9 mouse cellular contexts compared by ENCODE assay signal in the genomic region with DNA sequence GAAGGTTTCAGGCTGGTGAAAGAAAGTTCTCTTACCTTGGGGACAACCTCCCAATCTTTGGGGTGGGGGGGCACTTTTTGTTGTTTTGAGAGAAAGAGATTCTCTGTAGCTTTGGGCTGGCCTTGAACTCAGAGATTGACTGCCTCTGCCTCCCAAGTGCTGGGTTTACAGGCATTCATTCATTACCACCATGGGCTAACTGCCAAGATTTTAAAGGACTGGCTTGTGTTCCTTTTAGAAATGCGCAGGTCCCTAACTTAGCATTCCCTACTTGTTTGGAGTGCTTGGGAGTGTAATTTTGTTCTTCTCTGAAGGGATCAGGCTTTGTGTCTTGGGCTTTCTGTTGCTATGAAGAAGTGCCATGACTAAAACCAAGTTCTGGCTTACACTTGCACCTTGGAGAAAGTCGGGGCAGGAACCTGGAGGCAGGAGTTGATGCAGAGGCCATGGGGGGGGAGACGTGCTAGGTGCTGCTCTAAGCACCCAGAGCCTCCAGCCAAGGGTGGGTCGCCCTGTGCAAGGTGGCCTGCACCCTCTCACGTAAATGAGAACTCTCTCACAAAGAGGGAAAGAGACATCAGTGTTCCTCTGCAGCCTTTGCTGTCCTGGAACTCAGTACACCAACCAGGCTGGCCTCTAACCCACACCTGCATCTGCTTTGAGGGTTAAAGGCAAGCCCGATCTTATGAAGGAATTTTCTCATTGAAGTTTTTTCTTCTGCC. TPM values are rescaled to one million over a fixed set of nuclear protein-coding genes. Genes with fewer than 3 reads are reported as not detected.
DNase-seq lines count a peak whose midpoint lies in the region; ATAC-seq and TF ChIP-seq lines count a peak whose summit lies in the region.
"Had no signal": no experiment of that assay in that cellular context is flagged by ENCODE, and none has a peak within 500 bp of the region (broad histone marks: within the 10 kb centered on the region; RNA-seq: fewer than 3 reads in every experiment).

No protein-coding gene starts in this region.

- 82% methylated on average over 6 of the region's 6 CpGs for WGBS in kidney, postnatal 0 days
- WGBS in embryonic facial prominence, embryonic 11.5 days = 87% methylated on average over 6 of the region's 6 CpGs
- WGBS in intestine, embryonic 15.5 days = 75% methylated on average over 6 of the region's 6 CpGs

- H3K79me2 ChIP-seq in myocyte (ENCODE audit: control insufficient read depth, insufficient read depth) = peaks cover 22% of the 10 kb centered on the region

- peak overlapping the region; percentile 97; the same call in 1 of the 2 replicates for H3K9ac ChIP-seq in kidney, postnatal 0 days (ENCODE audit: low read depth, low read length)
- H3K9ac ChIP-seq in embryonic facial prominence, embryonic 11.5 days (replicated peaks; ENCODE audit: low read length) = peak overlapping the region; percentile 98; the same call in 1 of the 2 replicates
- H3K9ac ChIP-seq in intestine, embryonic 15.5 days = peak overlapping the region; percentile 93

- peak overlapping the region; percentile 85 for H3K4me3 ChIP-seq in kidney, postnatal 0 days (replicated peaks; ENCODE audit: low read depth, low read length)
- peak overlapping the region; percentile 91 for H3K4me3 ChIP-seq in embryonic facial prominence, embryonic 11.5 days (ENCODE audit: low read depth, low read length)
- peak overlapping the region; percentile 75 for H3K4me3 ChIP-seq in intestine, embryonic 15.5 days (replicated peaks)
- H3K4me3 ChIP-seq in myocyte = peak overlapping the region; percentile 84

- ATAC-seq in kidney, postnatal 0 days (replicated peaks; ENCODE audit: low FRiP score, low read depth) = no peak
- no peak for ATAC-seq in embryonic facial prominence, embryonic 11.5 days (replicated peaks; ENCODE audit: insufficient number of reproducible peaks, low FRiP score, low TSS enrichment, low read depth)
- no peak for ATAC-seq in intestine, embryonic 15.5 days

- intact Hi-C loops in gastrocnemius, postnatal 14 days (cut with DNase I; ENCODE audit: low total_unique reads) = no loop called here

- TF ChIP-seq POLR2A in myocyte (IDR thresholded peaks at IDR 0.05; ENCODE audit: insufficient read length, low read depth) = no peak

- H3K9me3 ChIP-seq in kidney, postnatal 0 days (replicated peaks; ENCODE audit: low read length) = no peaks in the 10 kb centered on the region
- H3K9me3 ChIP-seq in embryonic facial prominence, embryonic 11.5 days (replicated peaks; ENCODE audit: control insufficient read depth, low read length) = no peaks in the 10 kb centered on the region
- no peaks in the 10 kb centered on the region for H3K9me3 ChIP-seq in intestine, embryonic 15.5 days

- no peak for TF ChIP-seq CTCF in kidney, postnatal 0 days (IDR thresholded peaks at IDR 0.05; ENCODE audit: low read depth)

- no peak for DNase-seq in kidney, postnatal 0 days (ENCODE audit: low spot score)
- no peak for DNase-seq in kidney, postnatal 10 days
- no peak for DNase-seq in embryonic facial prominence, embryonic 11.5 days (ENCODE audit: low spot score)
- DNase-seq in cerebellum, adult 9-11 months = no peak
- DNase-seq in adrenal gland, postnatal 36 days = no peak
- DNase-seq in gastrocnemius, postnatal 14 days = no peak
- DNase-seq: lung, postnatal 36 days had no signal

- peak overlapping the region; percentile 71 for H3K4me2 ChIP-seq in kidney, postnatal 0 days (ENCODE audit: low read length)
- peak overlapping the region; percentile 91 for H3K4me2 ChIP-seq in embryonic facial prominence, embryonic 11.5 days (ENCODE audit: low read depth, low read length)
- H3K4me2 ChIP-seq in intestine, embryonic 15.5 days (replicated peaks) = peak overlapping the region; percentile 84
- H3K4me2 ChIP-seq in myocyte (ENCODE audit: low read depth) = peak overlapping the region; percentile 97

- H3K27me3 ChIP-seq in kidney, postnatal 0 days (ENCODE audit: insufficient read depth, low read length) = no peaks in the 10 kb centered on the region
- no peaks in the 10 kb centered on the region for H3K27me3 ChIP-seq in embryonic facial prominence, embryonic 11.5 days (ENCODE audit: control insufficient read depth, insufficient read depth, low read length)
- H3K27me3 ChIP-seq in intestine, embryonic 15.5 days (replicated peaks) = no peaks in the 10 kb centered on the region
- no peaks in the 10 kb centered on the region for H3K27me3 ChIP-seq in myocyte (ENCODE audit: control insufficient read depth, insufficient read depth, insufficient read length)

- 0 out of 2 replicates have a peak, but pooled peaks cover 4% of the 10 kb centered on the region for H3K4me1 ChIP-seq in kidney, postnatal 0 days (replicated peaks; ENCODE audit: insufficient read depth, low read length)
- H3K4me1 ChIP-seq in embryonic facial prominence, embryonic 11.5 days (ENCODE audit: control insufficient read depth, insufficient read depth, low read length) = no peaks in the 10 kb centered on the region; the same call in 1 of the 2 replicates
- peaks cover 9% of the 10 kb centered on the region for H3K4me1 ChIP-seq in intestine, embryonic 15.5 days (replicated peaks)

- peaks cover 17% of the 10 kb centered on the region for H3K36me3 ChIP-seq in kidney, postnatal 0 days (ENCODE audit: insufficient read depth, low read length)
- peaks cover 11% of the 10 kb centered on the region for H3K36me3 ChIP-seq in embryonic facial prominence, embryonic 11.5 days (replicated peaks; ENCODE audit: control insufficient read depth, insufficient read depth, low read depth, low read length)
- H3K36me3 ChIP-seq in intestine, embryonic 15.5 days = peaks cover 18% of the 10 kb centered on the region
- H3K36me3 ChIP-seq in myocyte (ENCODE audit: control insufficient read depth, insufficient read depth) = peaks cover 25% of the 10 kb centered on the region

- no peak overlapping the region for H3ac ChIP-seq in myocyte (ENCODE audit: control insufficient read depth, insufficient read length)

- peak overlapping the region; percentile 8; the same call in 1 of the 2 replicates for H3K27ac ChIP-seq in kidney, postnatal 0 days
- no peak overlapping the region for H3K27ac ChIP-seq in embryonic facial prominence, embryonic 11.5 days (replicated peaks; ENCODE audit: low read depth, low read length)
- H3K27ac ChIP-seq in intestine, embryonic 15.5 days = peak overlapping the region; percentile 58; the same call in 1 of the 2 replicates

TF ChIP-seq in myocyte, 11 proteins besides CTCF, POLR2A, EP300 and RAD21:
- peak; percentile 66 for TF ChIP-seq POLR2AphosphoS2 (IDR thresholded peaks at IDR 0.05; ENCODE audit: insufficient read length, low read depth)
- TF ChIP-seq TCF12 (IDR thresholded peaks at IDR 0.05; ENCODE audit: insufficient read depth, poor library complexity, severe bottlenecking) = no peak
- no peak for TF ChIP-seq REST (IDR thresholded peaks at IDR 0.05; ENCODE audit: insufficient read depth, insufficient read length)
- TF ChIP-seq MYOD1 (IDR thresholded peaks at IDR 0.05; ENCODE audit: control insufficient read depth in 1 of 3, insufficient read length in 2 of 3, low read depth in 2 of 3) = no peak

RNA-seq across cellular contexts. Expression of gene Rpl13, which starts 2.1 kb away (rescaled TPM):
- polyA plus RNA-seq in kidney, postnatal 0 days (2015; fragmentation: Nextera tagmentation; extraction: Ambion mirVana) = 1,763 and 1,932 TPM in 2 replicates
- 1,667 and 1,682 TPM in 2 replicates for polyA plus RNA-seq in embryonic facial prominence, embryonic 11.5 days (2014; fragmentation: Nextera tagmentation; extraction: Ambion mirVana)
- 1,399 and 1,578 TPM in 2 replicates for polyA plus RNA-seq in intestine, embryonic 15.5 days (2015; fragmentation: Nextera tagmentation; extraction: Ambion mirVana)
- polyA plus RNA-seq in myocyte (2012; fragmentation: generic; extraction: Trizol) = 3,059 TPM
- 100 to 1,000 TPM; 706 to 750 TPM for total RNA-seq in adrenal gland, postnatal 36 days (2021)
- 100 to 1,000 TPM; 517 to 627 TPM for total RNA-seq in gastrocnemius, postnatal 14 days (2021)

RNA-seq across cellular contexts. Expression of gene Cpne7, which starts 13.0 kb away (rescaled TPM):
- polyA plus RNA-seq in kidney, postnatal 0 days (2015; fragmentation: Nextera tagmentation; extraction: Ambion mirVana) = 2.3 and 3.3 TPM in 2 replicates
- polyA plus RNA-seq in embryonic facial prominence, embryonic 11.5 days (2014; fragmentation: Nextera tagmentation; extraction: Ambion mirVana) = 0.34 and 0.46 TPM in 2 replicates
- polyA plus RNA-seq in intestine, embryonic 15.5 days (2015; fragmentation: Nextera tagmentation; extraction: Ambion mirVana) = 0.98 and 1.3 TPM in 2 replicates
- polyA plus RNA-seq in myocyte (2012; fragmentation: generic; extraction: Trizol) = 0.16 TPM
- 1 to 10 TPM; 3.6 to 5.0 TPM for total RNA-seq in adrenal gland, postnatal 36 days (2021)
- total RNA-seq in gastrocnemius, postnatal 14 days (2021) = under 1 TPM; 0.31 to 0.73 TPM

RNA-seq across cellular contexts. Expression of gene Spg7, which starts 41.5 kb away (rescaled TPM):
- polyA plus RNA-seq in kidney, postnatal 0 days (2015; fragmentation: Nextera tagmentation; extraction: Ambion mirVana) = 49.6 and 54.0 TPM in 2 replicates
- 35.4 and 37.5 TPM in 2 replicates for polyA plus RNA-seq in embryonic facial prominence, embryonic 11.5 days (2014; fragmentation: Nextera tagmentation; extraction: Ambion mirVana)
- polyA plus RNA-seq in intestine, embryonic 15.5 days (2015; fragmentation: Nextera tagmentation; extraction: Ambion mirVana) = 51.7 and 52.5 TPM in 2 replicates
- polyA plus RNA-seq in myocyte (2012; fragmentation: generic; extraction: Trizol) = 83.4 TPM
- 10 to 100 TPM; 82.4 to 92.7 TPM for total RNA-seq in adrenal gland, postnatal 36 days (2021)
- 10 to 100 TPM; 49.0 to 59.2 TPM for total RNA-seq in gastrocnemius, postnatal 14 days (2021)

RNA-seq across cellular contexts. Expression of gene Sult5a1, which starts 53.9 kb away (rescaled TPM):
- 12.0 and 13.9 TPM in 2 replicates for polyA plus RNA-seq in kidney, postnatal 0 days (2015; fragmentation: Nextera tagmentation; extraction: Ambion mirVana)
- 8.4 and 10.2 TPM in 2 replicates for polyA plus RNA-seq in embryonic facial prominence, embryonic 11.5 days (2014; fragmentation: Nextera tagmentation; extraction: Ambion mirVana)
- polyA plus RNA-seq in intestine, embryonic 15.5 days (2015; fragmentation: Nextera tagmentation; extraction: Ambion mirVana) = 12.1 and 12.3 TPM in 2 replicates
- polyA plus RNA-seq in myocyte (2012; fragmentation: generic; extraction: Trizol) = 0.08 TPM
- total RNA-seq in adrenal gland, postnatal 36 days (2021) = 1 to 10 TPM; 5.6 to 5.8 TPM
- 1 to 10 TPM; 5.7 to 6.9 TPM for total RNA-seq in gastrocnemius, postnatal 14 days (2021)
